Mouse (Mus musculus): ENCODE data around the gene Tatdn2.

GRCm38 (mm10) chr6:113692661-113693133 is 4.2 kb upstream of the Tatdn2 start:
- TF ChIP-seq USF1 (IDR thresholded peaks at IDR 0.05; ENCODE audit: low read depth) (no peak), POLR2A (IDR thresholded peaks at IDR 0.05; ENCODE audit: insufficient read length, low read depth) (no peak), E2F4 (IDR thresholded peaks at IDR 0.05; ENCODE audit: insufficient read depth) (no peak), POLR2AphosphoS2 (IDR thresholded peaks at IDR 0.05; ENCODE audit: insufficient read length, low read depth) (no peak), TCF12 (IDR thresholded peaks at IDR 0.05; ENCODE audit: insufficient read depth, poor library complexity, severe bottlenecking) (no peak), REST (IDR thresholded peaks at IDR 0.05; ENCODE audit: insufficient read depth, insufficient read length) (no peak), MAX (IDR thresholded peaks at IDR 0.05; ENCODE audit: low read depth) (no peak), MYOG (IDR thresholded peaks at IDR 0.05; ENCODE audit: control insufficient read depth in 1 of 3, insufficient read depth in 1 of 3, insufficient read length in 2 of 3, low read depth in 2 of 3) (no peak), MYOD1 (IDR thresholded peaks at IDR 0.05; ENCODE audit: control insufficient read depth in 1 of 3, insufficient read length in 2 of 3, low read depth in 2 of 3) (no peak), CEBPB (IDR thresholded peaks at IDR 0.05; ENCODE audit: insufficient read depth, poor library complexity, severe bottlenecking) (no peak)
